In genomic region chr5:148661120-148661519, GRCm38 (mm10) we compare ENCODE assay signal across 18 mouse cellular contexts.
A peak's percentile ranks its signal among the peaks of the same experiment; 100 is the strongest.
DNase-seq lines count a peak whose midpoint lies in the region; ATAC-seq and TF ChIP-seq lines count a peak whose summit lies in the region.
"Had no signal": no experiment of that assay in that cellular context is flagged by ENCODE, and none has a peak within 500 bp of the region (broad histone marks: within the 10 kb centered on the region; RNA-seq: fewer than 3 reads in every experiment).

No protein-coding gene starts in this region.

- no peaks in the 10 kb centered on the region for H3K36me3 ChIP-seq in hindbrain, postnatal 0 days (ENCODE audit: insufficient read depth, low read length)
- no peaks in the 10 kb centered on the region for H3K36me3 ChIP-seq in hindbrain, embryonic 13.5 days
- H3K36me3 ChIP-seq in neural tube, embryonic 11.5 days (ENCODE audit: control insufficient read depth, insufficient read depth, low read length), result no peaks in the 10 kb centered on the region
- H3K36me3 ChIP-seq in neural tube, embryonic 15.5 days, result no peaks in the 10 kb centered on the region
- no peaks in the 10 kb centered on the region for H3K36me3 ChIP-seq in ES-E14 (ENCODE audit: control insufficient read depth, insufficient read depth, low read length, poor library complexity, severe bottlenecking)
- H3K36me3 ChIP-seq in small intestine, adult 2 months (ENCODE audit: control insufficient read depth, insufficient read depth, low read length), result no peaks in the 10 kb centered on the region
- H3K36me3 ChIP-seq: embryonic facial prominence, embryonic 15.5 days; kidney, embryonic 15.5 days; liver, embryonic 13.5 days had no signal

- no peak for DNase-seq in hindbrain, postnatal 0 days (ENCODE audit: low spot score)
- peak; percentile 10 for DNase-seq in neural tube, embryonic 11.5 days (ENCODE audit: low spot score)
- peak; percentile 47 for DNase-seq in ES-E14 (ENCODE audit: low read depth, low spot score)
- DNase-seq in embryo, embryonic 10 days (ENCODE audit: low spot score), result no peak
- no peak for DNase-seq in ovary, postnatal 14 days (ENCODE audit: low spot score)
- DNase-seq: adrenal gland, postnatal 14 days; cerebellum, adult 8-10 months; layer of hippocampus, postnatal 36 days; liver, embryonic 13.5 days; right cerebral cortex, adult 18-20 months had no signal

- TF ChIP-seq CTCF in hindbrain, postnatal 0 days (IDR thresholded peaks at IDR 0.05; ENCODE audit: low read depth), result peak; percentile 52
- TF ChIP-seq CTCF in small intestine, adult 2 months (IDR thresholded peaks at IDR 0.05; ENCODE audit: extremely low read depth, insufficient read length, insufficient replicate concordance, low read depth, low read length), result peak; percentile 50; the same call in 1 of the 2 replicates

- H3K27ac ChIP-seq in hindbrain, postnatal 0 days, result no peak overlapping the region
- no peak overlapping the region for H3K27ac ChIP-seq in hindbrain, embryonic 13.5 days
- H3K27ac ChIP-seq in neural tube, embryonic 11.5 days (ENCODE audit: low read depth, low read length), result no peak overlapping the region
- H3K27ac ChIP-seq in neural tube, embryonic 15.5 days (replicated peaks), result no peak overlapping the region
- H3K27ac ChIP-seq in ES-E14 (ENCODE audit: insufficient read depth, low read depth, low read length, poor library complexity, severe bottlenecking), result no peak overlapping the region
- no peak overlapping the region for H3K27ac ChIP-seq in small intestine, adult 2 months (ENCODE audit: insufficient read depth, low read depth, low read length)
- H3K27ac ChIP-seq: embryonic facial prominence, embryonic 15.5 days; hindbrain, embryonic 10.5 days; kidney, embryonic 15.5 days; liver, embryonic 13.5 days had no signal

- H3K4me2 ChIP-seq in hindbrain, postnatal 0 days (ENCODE audit: low read depth, low read length), result no peak overlapping the region
- no peak overlapping the region for H3K4me2 ChIP-seq in hindbrain, embryonic 13.5 days
- H3K4me2 ChIP-seq in neural tube, embryonic 11.5 days (ENCODE audit: low read depth), result no peak overlapping the region
- H3K4me2 ChIP-seq in neural tube, embryonic 15.5 days, result no peak overlapping the region
- H3K4me2 ChIP-seq: embryonic facial prominence, embryonic 15.5 days; kidney, embryonic 15.5 days; liver, embryonic 13.5 days had no signal

- in situ Hi-C loops in ES-E14 (cut with MboI; ENCODE audit: low sequenced_read_pairs in 2 of 2, unreplicated experiment in 2 of 2), result no loop called here

- no peaks in the 10 kb centered on the region; the same call in 1 of the 2 replicates for H3K9me3 ChIP-seq in hindbrain, postnatal 0 days (ENCODE audit: low read length)
- H3K9me3 ChIP-seq in hindbrain, embryonic 13.5 days, result no peaks in the 10 kb centered on the region
- no peaks in the 10 kb centered on the region for H3K9me3 ChIP-seq in neural tube, embryonic 11.5 days (ENCODE audit: control insufficient read depth, low read length)
- H3K9me3 ChIP-seq in neural tube, embryonic 15.5 days (replicated peaks), result 0 out of 2 replicates have a peak, but pooled peaks cover 3% of the 10 kb centered on the region
- H3K9me3 ChIP-seq in ES-E14 (ENCODE audit: control insufficient read depth, insufficient read depth, low read depth, low read length), result no peaks in the 10 kb centered on the region

- H3K4me1 ChIP-seq in hindbrain, postnatal 0 days (ENCODE audit: insufficient read depth, low read length), result peaks cover 4% of the 10 kb centered on the region; the same call in 1 of the 2 replicates
- H3K4me1 ChIP-seq in hindbrain, embryonic 13.5 days (replicated peaks), result peaks cover 7% of the 10 kb centered on the region; the same call in 1 of the 2 replicates
- H3K4me1 ChIP-seq in neural tube, embryonic 11.5 days (ENCODE audit: control insufficient read depth, insufficient read depth, low read length), result no peaks in the 10 kb centered on the region
- H3K4me1 ChIP-seq in neural tube, embryonic 15.5 days, result peaks cover 17% of the 10 kb centered on the region
- no peaks in the 10 kb centered on the region; a peak in 1 of 4 replicates for H3K4me1 ChIP-seq in ES-E14 (ENCODE audit: control insufficient read depth in 2 of 2, insufficient read depth in 2 of 2, low read length in 2 of 2, poor library complexity in 1 of 2)
- H3K4me1 ChIP-seq in small intestine, adult 2 months (ENCODE audit: control insufficient read depth, insufficient read depth, insufficient read length, low read length), result no peaks in the 10 kb centered on the region
- H3K4me1 ChIP-seq: kidney, embryonic 15.5 days; liver, embryonic 13.5 days had no signal

- no peak overlapping the region for H3K4me3 ChIP-seq in hindbrain, postnatal 0 days (ENCODE audit: low read length)
- H3K4me3 ChIP-seq in hindbrain, embryonic 13.5 days, result no peak overlapping the region
- H3K4me3 ChIP-seq in neural tube, embryonic 11.5 days (ENCODE audit: low read depth, low read length), result no peak overlapping the region
- H3K4me3 ChIP-seq in neural tube, embryonic 15.5 days (replicated peaks), result no peak overlapping the region
- no peak overlapping the region for H3K4me3 ChIP-seq in ES-E14 (ENCODE audit: insufficient read depth in 1 of 2, low read depth in 1 of 2, low read length in 2 of 2, poor library complexity in 1 of 2, severe bottlenecking in 1 of 2)
- no peak overlapping the region for H3K4me3 ChIP-seq in small intestine, adult 2 months (ENCODE audit: low read depth, low read length)
- H3K4me3 ChIP-seq: embryonic facial prominence, embryonic 15.5 days; hindbrain, embryonic 10.5 days; kidney, embryonic 15.5 days; liver, embryonic 13.5 days had no signal

- no peak overlapping the region for H3K9ac ChIP-seq in hindbrain, postnatal 0 days (replicated peaks; ENCODE audit: low read length)
- no peak overlapping the region for H3K9ac ChIP-seq in hindbrain, embryonic 13.5 days
- H3K9ac ChIP-seq in neural tube, embryonic 11.5 days (ENCODE audit: low read length), result no peak overlapping the region
- no peak overlapping the region for H3K9ac ChIP-seq in neural tube, embryonic 15.5 days (replicated peaks)
- H3K9ac ChIP-seq in ES-E14 (ENCODE audit: insufficient read depth, low read depth, low read length, poor library complexity, severe bottlenecking), result no peak overlapping the region
- H3K9ac ChIP-seq: embryonic facial prominence, embryonic 15.5 days; kidney, embryonic 15.5 days; liver, embryonic 13.5 days had no signal

- no peaks in the 10 kb centered on the region for H3K27me3 ChIP-seq in hindbrain, postnatal 0 days (ENCODE audit: insufficient read depth, low read length)
- H3K27me3 ChIP-seq in hindbrain, embryonic 13.5 days, result no peaks in the 10 kb centered on the region
- no peaks in the 10 kb centered on the region for H3K27me3 ChIP-seq in neural tube, embryonic 11.5 days (ENCODE audit: control insufficient read depth, insufficient read depth, low read length)
- H3K27me3 ChIP-seq in neural tube, embryonic 15.5 days (replicated peaks), result no peaks in the 10 kb centered on the region
- no peaks in the 10 kb centered on the region for H3K27me3 ChIP-seq in small intestine, adult 2 months (ENCODE audit: control insufficient read depth, insufficient read depth, low read length)
- H3K27me3 ChIP-seq: embryonic facial prominence, embryonic 15.5 days; kidney, embryonic 15.5 days; Patski had no signal

- ATAC-seq in hindbrain, postnatal 0 days, result no peak
- ATAC-seq in hindbrain, embryonic 13.5 days (ENCODE audit: low FRiP score), result no peak
- no peak for ATAC-seq in neural tube, embryonic 11.5 days (ENCODE audit: insufficient read depth, low FRiP score, low TSS enrichment)
- ATAC-seq in neural tube, embryonic 15.5 days (ENCODE audit: low FRiP score), result no peak
- ATAC-seq: forebrain, embryonic 16.5 days; Patski had no signal

- WGBS in hindbrain, postnatal 0 days, result 87% methylated on average over 4 of the region's 4 CpGs
- WGBS in hindbrain, embryonic 13.5 days, result 87% methylated on average over 4 of the region's 4 CpGs
- 90% methylated on average over 4 of the region's 4 CpGs for WGBS in neural tube, embryonic 11.5 days
- WGBS in neural tube, embryonic 15.5 days, result 88% methylated on average over 4 of the region's 4 CpGs
- WGBS in small intestine, adult 2 months, result 86% methylated on average over 4 of the region's 4 CpGs

- TF ChIP-seq POLR2A in small intestine, adult 2 months (IDR thresholded peaks at IDR 0.05; ENCODE audit: low read depth, low read length), result no peak

TF ChIP-seq in ES-E14, 5 proteins besides CTCF, POLR2A, EP300 and RAD21:
- TF ChIP-seq MAFK (IDR thresholded peaks at IDR 0.05; ENCODE audit: insufficient read depth, low read depth, low read length) (no peak), ZNF384 (IDR thresholded peaks at IDR 0.05; ENCODE audit: low read depth, low read length) (no peak), HCFC1 (IDR thresholded peaks at IDR 0.05; ENCODE audit: borderline replicate concordance, insufficient read depth, low read length) (no peak), ZC3H11A (IDR thresholded peaks at IDR 0.05; ENCODE audit: borderline replicate concordance, low read depth, low read length) (no peak), CHD2 (IDR thresholded peaks at IDR 0.05; ENCODE audit: low read depth, low read length) (no peak)

Comparison
In these comparisons a context has a peak if more than half of its experiments do, and no peak if none do; other contexts are left out.
1. DNase-seq: peak in neural tube, embryonic 11.5 days (single experiment) and ES-E14 (single experiment); none in hindbrain, postnatal 0 days (single experiment), embryo, embryonic 10 days (single experiment) and ovary, postnatal 14 days (single experiment).